Mouse (Mus musculus): ENCODE results near the gene 1700037H04Rik. TPM values are rescaled to one million over a fixed set of nuclear protein-coding genes. Genes with fewer than 3 reads are reported as not detected.
"Not testable (repeated sequence)": the region's sequence is repeated elsewhere in the genome, so short reads cannot be mapped to it uniquely, and the experiment has no call there.

1700037H04Rik gene
- polyA plus RNA-seq, 1 experiment from 2014 or later: 110 TPM

GRCm38 (mm10) chr2:131105061-131105460, 54.8 kb downstream of the 1700037H04Rik start:
- not testable (repeated sequence) for ATAC-seq; H3K9me3 ChIP-seq (replicated peaks; ENCODE audit: control insufficient read depth, low read length); H3K27ac ChIP-seq (ENCODE audit: low read depth, low read length); H3K27me3 ChIP-seq (replicated peaks; ENCODE audit: control insufficient read depth, insufficient read depth, low read length); H3K4me3 ChIP-seq (ENCODE audit: low read depth, low read length); DNase-seq (ENCODE audit: low spot score); H3K36me3 ChIP-seq (ENCODE audit: control insufficient read depth, insufficient read depth, low read length); H3K4me2 ChIP-seq (ENCODE audit: low read length); H3K9ac ChIP-seq (ENCODE audit: low read length); H3K4me1 ChIP-seq (ENCODE audit: control insufficient read depth, insufficient read depth, low read length)
- WGBS: 62% methylated on average over 4 of the region's 4 CpGs

GRCm38 (mm10) chr2:131104021-131104420, 55.9 kb downstream of the 1700037H04Rik start:
- H3K4me2 ChIP-seq (ENCODE audit: low read length): no peak overlapping the region
- no peaks in the 10 kb centered on the region for H3K27me3 ChIP-seq (replicated peaks; ENCODE audit: control insufficient read depth, insufficient read depth, low read length)
- H3K27ac ChIP-seq (ENCODE audit: low read depth, low read length): no peak overlapping the region
- H3K9ac ChIP-seq (ENCODE audit: low read length): no peak overlapping the region
- H3K36me3 ChIP-seq (ENCODE audit: control insufficient read depth, insufficient read depth, low read length): no peaks in the 10 kb centered on the region
- DNase-seq (ENCODE audit: low spot score) (no peak), ATAC-seq (no peak)
- H3K9me3 ChIP-seq (replicated peaks; ENCODE audit: control insufficient read depth, low read length): no peaks in the 10 kb centered on the region
- 91% methylated on average over 4 of the region's 4 CpGs for WGBS
- H3K4me1 ChIP-seq (ENCODE audit: control insufficient read depth, insufficient read depth, low read length): no peaks in the 10 kb centered on the region
- H3K4me3 ChIP-seq (ENCODE audit: low read depth, low read length): no peak overlapping the region

- 69% methylated on average over 3 of the region's 3 CpGs for WGBS
- no peak for ATAC-seq
- H3K27ac ChIP-seq (ENCODE audit: low read depth, low read length): no peak overlapping the region
- no peak overlapping the region for H3K4me3 ChIP-seq (ENCODE audit: low read depth, low read length)
- no peak overlapping the region for H3K4me2 ChIP-seq (ENCODE audit: low read length)
- no peak overlapping the region for H3K9ac ChIP-seq (ENCODE audit: low read length)
- H3K4me1 ChIP-seq (ENCODE audit: control insufficient read depth, insufficient read depth, low read length): no peaks in the 10 kb centered on the region
- no peak for DNase-seq (ENCODE audit: low spot score)
- H3K9me3 ChIP-seq (replicated peaks; ENCODE audit: control insufficient read depth, low read length): no peaks in the 10 kb centered on the region
- H3K27me3 ChIP-seq (replicated peaks; ENCODE audit: control insufficient read depth, insufficient read depth, low read length): no peaks in the 10 kb centered on the region
- no peaks in the 10 kb centered on the region for H3K36me3 ChIP-seq (ENCODE audit: control insufficient read depth, insufficient read depth, low read length)
Observed at GRCm38 (mm10) chr2:131101530-131101929, 58.4 kb downstream of the 1700037H04Rik start.

- Histone ChIP-seq H3K36me3 (ENCODE audit: control insufficient read depth, insufficient read depth, low read length) (no peaks in the 10 kb centered on the region), H3K9ac (ENCODE audit: low read length) (no peak overlapping the region), H3K27ac (ENCODE audit: low read depth, low read length) (no peak overlapping the region), H3K4me3 (ENCODE audit: low read depth, low read length) (no peak overlapping the region), H3K4me2 (ENCODE audit: low read length) (no peak overlapping the region), H3K9me3 (replicated peaks; ENCODE audit: control insufficient read depth, low read length) (no peaks in the 10 kb centered on the region), H3K27me3 (replicated peaks; ENCODE audit: control insufficient read depth, insufficient read depth, low read length) (no peaks in the 10 kb centered on the region), H3K4me1 (ENCODE audit: control insufficient read depth, insufficient read depth, low read length) (no peaks in the 10 kb centered on the region)
- DNase-seq (ENCODE audit: low spot score) (no peak), ATAC-seq (no peak)
- 78% methylated on average over 4 of the region's 4 CpGs for WGBS
Observed at GRCm38 (mm10) chr2:131097087-131097486, 62.8 kb downstream of the 1700037H04Rik start.

Other genes starting within 250 kb of the 1700037H04Rik start
- gene Gfra4, start 117.0 kb downstream of the 1700037H04Rik start, polyA plus RNA-seq (2014; fragmentation: Nextera tagmentation; extraction: Ambion mirVana): 30.6 and 33.6 TPM in 2 replicates
- 0.52 and 0.79 TPM in 2 replicates for gene Adam33, start 96.3 kb downstream of the 1700037H04Rik start, polyA plus RNA-seq (2014; fragmentation: Nextera tagmentation; extraction: Ambion mirVana)
- 0.10 and 0.25 TPM in 2 replicates for gene Siglec1, start 73.3 kb downstream of the 1700037H04Rik start, polyA plus RNA-seq (2014; fragmentation: Nextera tagmentation; extraction: Ambion mirVana)
- 1.6 and 1.8 TPM in 2 replicates for gene Hspa12b, start 32.8 kb downstream of the 1700037H04Rik start, polyA plus RNA-seq (2014; fragmentation: Nextera tagmentation; extraction: Ambion mirVana)
- gene Gm11037, start 26.6 kb downstream of the 1700037H04Rik start, polyA plus RNA-seq (2014; fragmentation: Nextera tagmentation; extraction: Ambion mirVana): not detected in 2 replicates
- gene Cenpb, start 20.0 kb upstream of the 1700037H04Rik start, polyA plus RNA-seq (2014; fragmentation: Nextera tagmentation; extraction: Ambion mirVana): 9.3 and 9.7 TPM in 2 replicates
- gene Cdc25b, start 26.9 kb upstream of the 1700037H04Rik start, polyA plus RNA-seq (2014; fragmentation: Nextera tagmentation; extraction: Ambion mirVana): 30.0 and 32.0 TPM in 2 replicates
- 10.1 and 11.8 TPM in 2 replicates for gene Spef1, start 27.2 kb upstream of the 1700037H04Rik start, polyA plus RNA-seq (2014; fragmentation: Nextera tagmentation; extraction: Ambion mirVana)
- 29.9 and 30.3 TPM in 2 replicates for gene Ap5s1, start 47.0 kb upstream of the 1700037H04Rik start, polyA plus RNA-seq (2014; fragmentation: Nextera tagmentation; extraction: Ambion mirVana)
- 6.5 and 6.6 TPM in 2 replicates for gene Mavs, start 74.0 kb upstream of the 1700037H04Rik start, polyA plus RNA-seq (2014; fragmentation: Nextera tagmentation; extraction: Ambion mirVana)
- 29.4 and 34.4 TPM in 2 replicates for gene Pank2, start 102.4 kb upstream of the 1700037H04Rik start, polyA plus RNA-seq (2014; fragmentation: Nextera tagmentation; extraction: Ambion mirVana)
- 13.9 and 16.2 TPM in 2 replicates for gene Rnf24, start 192.8 kb upstream of the 1700037H04Rik start, polyA plus RNA-seq (2014; fragmentation: Nextera tagmentation; extraction: Ambion mirVana)